Mouse (Mus musculus): ENCODE results near the gene Olfr1054. TPM values are rescaled to one million over a fixed set of nuclear protein-coding genes. Genes with fewer than 3 reads are reported as not detected.
"Not testable (repeated sequence)": the region's sequence is repeated elsewhere in the genome, so short reads cannot be mapped to it uniquely, and the experiment has no call there.

Olfr1054 gene
- polyA plus RNA-seq (2014; fragmentation: Nextera tagmentation; extraction: Ambion mirVana), result not detected in 2 replicates

DNA sequence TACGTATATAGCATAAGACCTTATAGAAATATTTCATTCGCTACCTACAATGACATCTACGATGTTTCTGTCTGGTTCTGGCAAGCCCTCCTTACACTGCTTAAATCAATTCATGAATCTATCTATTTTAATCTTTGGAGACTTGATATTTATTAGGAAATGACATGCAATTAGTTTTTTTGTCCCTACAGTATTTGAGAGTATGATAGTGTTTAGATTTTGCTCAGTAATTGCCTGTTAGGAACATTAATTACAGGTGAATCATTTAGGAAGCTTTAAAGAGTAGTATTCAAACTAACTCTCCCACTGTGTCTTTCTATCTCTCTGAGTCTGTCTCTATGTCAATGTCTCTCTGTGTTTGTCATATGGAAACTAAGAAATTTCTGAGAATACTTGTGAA is at the start of gene Olfr1054:
Olfr1054 (minus strand) TSS at position 101 of the 400 bp plus-strand sequence.
- no peak for DNase-seq (ENCODE audit: low spot score)
- 89% methylated on average over 3 of the region's 3 CpGs for WGBS
- no peak within 1 kb of the TSS for H3K9ac ChIP-seq (replicated peaks; ENCODE audit: low read length)

DNA sequence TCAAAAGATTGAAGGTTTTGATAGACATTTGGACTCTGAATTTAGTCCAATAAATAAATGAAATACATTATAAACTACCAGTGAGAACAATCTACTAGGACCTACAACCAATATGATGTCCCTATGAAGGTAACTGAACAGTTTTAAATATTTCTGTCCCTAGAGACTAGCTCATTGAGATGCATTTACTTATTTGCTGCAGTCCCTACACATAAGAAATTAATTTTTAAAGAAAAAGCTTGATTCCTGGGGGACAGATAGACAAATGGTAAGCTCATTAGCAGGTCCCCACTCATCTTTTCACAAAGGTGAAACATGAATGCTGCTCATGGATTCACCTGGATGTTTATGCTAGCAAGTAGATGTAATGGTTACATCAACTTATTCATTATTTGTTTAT is 43.1 kb upstream of the Olfr1054 start, which contains the start of gene Olfr1057:
Olfr1057 (minus strand) TSS at position 101 of the 400 bp plus-strand sequence.
- Histone ChIP-seq H3K4me2 (ENCODE audit: low read depth, low read length) (no peak within 1 kb of the TSS), H3K4me1 (ENCODE audit: control insufficient read depth, insufficient read depth, low read length) (no peaks in the 10 kb centered on the region), H3K4me3 (ENCODE audit: low read depth, low read length) (no peak within 1 kb of the TSS), H3K27ac (replicated peaks; ENCODE audit: low read depth, low read length) (no peak within 1 kb of the TSS), H3K9me3 (replicated peaks; ENCODE audit: control insufficient read depth, low read length) (no peaks in the 10 kb centered on the region), H3K36me3 (replicated peaks; ENCODE audit: control insufficient read depth, insufficient read depth, low read depth, low read length) (no peaks in the 10 kb centered on the region), H3K9ac (replicated peaks; ENCODE audit: low read length) (no peak within 1 kb of the TSS), H3K27me3 (ENCODE audit: control insufficient read depth, insufficient read depth, low read length) (no peaks in the 10 kb centered on the region)
- ATAC-seq (replicated peaks; ENCODE audit: insufficient number of reproducible peaks, low FRiP score, low TSS enrichment, low read depth) (no peak), DNase-seq (ENCODE audit: low spot score) (no peak)

More for the DNA sequence above, at the start of gene Olfr1054:
- no peaks in the 10 kb centered on the region for H3K9me3 ChIP-seq (replicated peaks; ENCODE audit: control insufficient read depth, low read length)
- H3K4me3 ChIP-seq (ENCODE audit: low read depth, low read length), result no peak within 1 kb of the TSS
- no peak for ATAC-seq (replicated peaks; ENCODE audit: insufficient number of reproducible peaks, low FRiP score, low TSS enrichment, low read depth)
- no peak within 1 kb of the TSS for H3K4me2 ChIP-seq (ENCODE audit: low read depth, low read length)
- no peaks in the 10 kb centered on the region for H3K4me1 ChIP-seq (ENCODE audit: control insufficient read depth, insufficient read depth, low read length)
- no peaks in the 10 kb centered on the region for H3K36me3 ChIP-seq (replicated peaks; ENCODE audit: control insufficient read depth, insufficient read depth, low read depth, low read length)
- H3K27ac ChIP-seq (replicated peaks; ENCODE audit: low read depth, low read length), result no peak within 1 kb of the TSS
- no peaks in the 10 kb centered on the region for H3K27me3 ChIP-seq (ENCODE audit: control insufficient read depth, insufficient read depth, low read length)

DNA sequence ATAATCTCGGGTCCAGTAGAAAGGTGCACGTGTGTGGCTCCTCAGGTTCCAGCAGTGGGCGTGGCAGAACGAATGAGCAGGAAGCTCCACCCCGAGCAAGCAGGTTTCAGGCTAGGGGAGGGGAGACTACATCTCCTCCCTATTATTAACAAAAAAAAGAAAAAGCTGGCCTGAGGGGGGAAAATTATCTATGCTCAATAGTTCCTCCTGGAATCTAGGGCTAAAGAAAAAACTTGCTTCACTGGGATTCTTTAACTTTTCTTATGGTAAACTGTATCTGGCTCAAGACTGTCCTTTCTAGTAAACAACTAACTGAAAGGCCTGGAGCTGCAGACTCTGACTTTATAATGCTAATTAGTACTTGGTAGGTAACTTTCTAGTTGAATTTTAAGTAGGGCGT is 31.1 kb upstream of the Olfr1054 start:
- H3K9ac ChIP-seq (replicated peaks; ENCODE audit: low read length); H3K36me3 ChIP-seq (replicated peaks; ENCODE audit: control insufficient read depth, insufficient read depth, low read depth, low read length); H3K4me1 ChIP-seq (ENCODE audit: control insufficient read depth, insufficient read depth, low read length); H3K27ac ChIP-seq (replicated peaks; ENCODE audit: low read depth, low read length); H3K9me3 ChIP-seq (replicated peaks; ENCODE audit: control insufficient read depth, low read length); H3K27me3 ChIP-seq (ENCODE audit: control insufficient read depth, insufficient read depth, low read length); H3K4me3 ChIP-seq (ENCODE audit: low read depth, low read length); ATAC-seq (replicated peaks; ENCODE audit: insufficient number of reproducible peaks, low FRiP score, low TSS enrichment, low read depth); DNase-seq (ENCODE audit: low spot score); H3K4me2 ChIP-seq (ENCODE audit: low read depth, low read length): not testable (repeated sequence)
- no CpG with 5 or more reads among the region's 6 CpGs for WGBS

DNA sequence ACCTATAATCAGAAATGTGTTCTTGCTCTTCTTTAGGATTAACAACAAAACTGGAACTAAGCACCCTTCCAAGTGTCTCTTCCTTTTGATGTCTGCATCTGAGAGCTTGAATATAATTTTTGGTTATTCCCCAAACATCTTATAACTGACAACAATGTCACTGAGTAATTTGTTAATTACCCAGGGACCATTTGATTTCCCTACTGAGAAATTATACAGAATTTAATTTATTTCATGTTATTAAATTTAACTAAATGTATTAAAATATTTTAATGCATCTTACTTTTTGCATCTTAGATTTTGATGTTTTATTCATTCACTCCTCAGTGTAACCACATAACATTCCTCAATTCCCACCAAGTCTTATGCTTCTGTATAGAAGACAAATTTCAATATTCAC is 27.1 kb upstream of the Olfr1054 start, which contains the start of gene Olfr1056:
Olfr1056 (minus strand) TSS at position 101 of the 400 bp plus-strand sequence.
- no peak within 1 kb of the TSS for H3K27ac ChIP-seq (replicated peaks; ENCODE audit: low read depth, low read length)
- ATAC-seq (replicated peaks; ENCODE audit: insufficient number of reproducible peaks, low FRiP score, low TSS enrichment, low read depth) (no peak), DNase-seq (ENCODE audit: low spot score) (no peak)
- no peak within 1 kb of the TSS for H3K4me3 ChIP-seq (ENCODE audit: low read depth, low read length)
- no peaks in the 10 kb centered on the region for H3K27me3 ChIP-seq (ENCODE audit: control insufficient read depth, insufficient read depth, low read length)
- H3K9ac ChIP-seq (replicated peaks; ENCODE audit: low read length), result no peak within 1 kb of the TSS
- H3K36me3 ChIP-seq (replicated peaks; ENCODE audit: control insufficient read depth, insufficient read depth, low read depth, low read length), result no peaks in the 10 kb centered on the region
- no peaks in the 10 kb centered on the region for H3K4me1 ChIP-seq (ENCODE audit: control insufficient read depth, insufficient read depth, low read length)
- no peak within 1 kb of the TSS for H3K4me2 ChIP-seq (ENCODE audit: low read depth, low read length)
- no peaks in the 10 kb centered on the region for H3K9me3 ChIP-seq (replicated peaks; ENCODE audit: control insufficient read depth, low read length)

DNA sequence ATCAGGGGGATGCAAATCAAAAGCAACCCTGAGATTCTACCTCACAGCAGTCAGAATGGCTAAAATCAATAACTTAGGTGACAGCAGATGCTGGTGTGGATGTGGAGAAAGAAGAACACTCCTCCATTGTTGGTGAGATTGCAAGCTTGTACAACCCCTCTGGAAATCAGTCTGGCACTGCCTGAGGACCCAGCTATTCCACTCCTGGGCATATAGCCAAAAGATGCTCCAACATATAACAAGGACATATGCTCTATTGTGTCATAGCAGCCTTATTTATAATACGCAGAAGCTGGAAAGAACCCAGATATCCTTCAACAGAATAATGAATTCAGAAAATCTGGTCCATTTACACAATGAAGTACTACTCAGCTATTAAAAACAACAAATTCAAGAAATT is 16.5 kb upstream of the Olfr1054 start:
- not testable (repeated sequence) for H3K27me3 ChIP-seq (ENCODE audit: control insufficient read depth, insufficient read depth, low read length); H3K9ac ChIP-seq (replicated peaks; ENCODE audit: low read length); H3K36me3 ChIP-seq (replicated peaks; ENCODE audit: control insufficient read depth, insufficient read depth, low read depth, low read length); ATAC-seq (replicated peaks; ENCODE audit: insufficient number of reproducible peaks, low FRiP score, low TSS enrichment, low read depth); H3K4me3 ChIP-seq (ENCODE audit: low read depth, low read length); H3K27ac ChIP-seq (replicated peaks; ENCODE audit: low read depth, low read length); H3K4me2 ChIP-seq (ENCODE audit: low read depth, low read length); H3K9me3 ChIP-seq (replicated peaks; ENCODE audit: control insufficient read depth, low read length); H3K4me1 ChIP-seq (ENCODE audit: control insufficient read depth, insufficient read depth, low read length); DNase-seq (ENCODE audit: low spot score)
- 94% methylated on average over 1 of the region's 1 CpGs for WGBS

DNA sequence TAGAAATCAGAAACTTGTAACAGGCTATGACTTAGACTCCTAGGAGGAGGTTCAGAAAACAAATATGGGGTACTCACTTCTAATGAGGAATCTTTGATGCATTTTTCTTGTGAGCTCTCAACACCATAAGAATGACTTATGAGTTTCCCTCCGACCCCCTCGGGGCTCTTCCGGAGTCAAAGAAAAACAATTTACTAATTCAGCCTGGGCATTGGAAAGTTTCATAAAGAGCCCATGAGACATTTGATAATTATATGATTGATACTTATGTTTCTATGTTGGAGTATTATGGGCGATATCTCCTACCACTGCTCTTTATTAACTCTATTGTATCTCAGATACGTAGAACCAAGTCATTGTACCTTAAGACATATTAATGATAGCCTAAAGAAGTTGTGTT is 15.0 kb upstream of the Olfr1054 start, which contains the start of gene Olfr1055:
Olfr1055 (minus strand) TSS at position 101 of the 400 bp plus-strand sequence.
- Histone ChIP-seq H3K4me2 (ENCODE audit: low read depth, low read length) (no peak within 1 kb of the TSS), H3K27ac (replicated peaks; ENCODE audit: low read depth, low read length) (no peak within 1 kb of the TSS), H3K4me1 (ENCODE audit: control insufficient read depth, insufficient read depth, low read length) (no peaks in the 10 kb centered on the region), H3K9ac (replicated peaks; ENCODE audit: low read length) (no peak within 1 kb of the TSS), H3K27me3 (ENCODE audit: control insufficient read depth, insufficient read depth, low read length) (no peaks in the 10 kb centered on the region), H3K36me3 (replicated peaks; ENCODE audit: control insufficient read depth, insufficient read depth, low read depth, low read length) (no peaks in the 10 kb centered on the region), H3K4me3 (ENCODE audit: low read depth, low read length) (no peak within 1 kb of the TSS), H3K9me3 (replicated peaks; ENCODE audit: control insufficient read depth, low read length) (no peaks in the 10 kb centered on the region)
- 93% methylated on average over 5 of the region's 5 CpGs for WGBS
- DNase-seq (ENCODE audit: low spot score), result no peak
- ATAC-seq (replicated peaks; ENCODE audit: insufficient number of reproducible peaks, low FRiP score, low TSS enrichment, low read depth), result no peak

DNA sequence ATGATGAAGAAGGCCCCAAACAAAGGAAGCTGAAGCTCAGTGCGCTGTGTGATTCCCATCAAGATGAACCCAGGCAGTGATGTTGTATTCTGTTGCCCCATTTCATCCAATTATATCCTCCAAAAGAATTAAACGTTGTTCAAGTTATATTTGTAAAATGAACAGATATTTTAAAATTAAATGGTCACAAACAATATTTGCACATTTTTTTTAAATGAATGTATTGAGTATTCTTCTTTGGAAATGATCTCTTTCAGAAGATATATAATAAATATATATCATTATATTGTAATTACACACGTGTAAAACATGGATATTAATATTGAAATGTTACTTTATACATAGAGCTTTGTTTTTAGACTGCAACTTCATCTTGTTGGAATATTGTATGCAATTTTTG is 20.0 kb downstream of the Olfr1054 start, which contains the start of gene Olfr1053:
Olfr1053 (minus strand) TSS at position 101 of the 400 bp plus-strand sequence.
- Histone ChIP-seq H3K27ac (replicated peaks; ENCODE audit: low read depth, low read length) (no peak within 1 kb of the TSS), H3K27me3 (ENCODE audit: control insufficient read depth, insufficient read depth, low read length) (no peaks in the 10 kb centered on the region)

DNA sequence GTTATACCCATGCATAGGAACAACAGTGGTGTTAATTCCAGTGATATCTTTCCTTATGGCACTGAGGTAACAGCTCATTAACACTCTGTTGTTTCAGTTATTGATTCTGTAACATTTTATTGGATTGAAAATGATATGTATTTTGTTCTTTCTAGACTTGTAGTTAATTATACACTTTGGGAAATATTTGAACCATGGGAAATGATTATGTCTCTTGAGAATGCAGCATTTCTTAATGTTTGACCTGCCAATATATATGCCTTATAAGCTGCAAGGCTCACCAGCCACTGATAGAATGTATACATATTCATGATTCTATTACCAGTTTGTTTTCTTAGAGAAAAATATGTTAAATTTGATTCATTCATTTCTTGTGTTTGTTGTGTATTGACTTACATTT is 43.1 kb downstream of the Olfr1054 start, which contains the start of gene Olfr1052:
Olfr1052 (plus strand) TSS at position 301 of the 400 bp plus-strand sequence.
- DNase-seq (ENCODE audit: low spot score) (no peak), ATAC-seq (replicated peaks; ENCODE audit: insufficient number of reproducible peaks, low FRiP score, low TSS enrichment, low read depth) (no peak)
- no peak within 1 kb of the TSS for H3K9ac ChIP-seq (replicated peaks; ENCODE audit: low read length)
- H3K27me3 ChIP-seq (ENCODE audit: control insufficient read depth, insufficient read depth, low read length), result no peaks in the 10 kb centered on the region
- no peak within 1 kb of the TSS for H3K27ac ChIP-seq (replicated peaks; ENCODE audit: low read depth, low read length)
- H3K4me2 ChIP-seq (ENCODE audit: low read depth, low read length), result no peak within 1 kb of the TSS
- no peaks in the 10 kb centered on the region for H3K4me1 ChIP-seq (ENCODE audit: control insufficient read depth, insufficient read depth, low read length)
- H3K4me3 ChIP-seq (ENCODE audit: low read depth, low read length), result no peak within 1 kb of the TSS
- no peaks in the 10 kb centered on the region for H3K36me3 ChIP-seq (replicated peaks; ENCODE audit: control insufficient read depth, insufficient read depth, low read depth, low read length)
- H3K9me3 ChIP-seq (replicated peaks; ENCODE audit: control insufficient read depth, low read length), result no peaks in the 10 kb centered on the region

More for the DNA sequence above, 20.0 kb downstream of the Olfr1054 start, which contains the start of gene Olfr1053:
- no peak within 1 kb of the TSS for H3K9ac ChIP-seq (replicated peaks; ENCODE audit: low read length)
- no peaks in the 10 kb centered on the region for H3K4me1 ChIP-seq (ENCODE audit: control insufficient read depth, insufficient read depth, low read length)
- ATAC-seq (replicated peaks; ENCODE audit: insufficient number of reproducible peaks, low FRiP score, low TSS enrichment, low read depth), result no peak
- no peak within 1 kb of the TSS for H3K4me3 ChIP-seq (ENCODE audit: low read depth, low read length)
- H3K9me3 ChIP-seq (replicated peaks; ENCODE audit: control insufficient read depth, low read length), result no peaks in the 10 kb centered on the region
- H3K4me2 ChIP-seq (ENCODE audit: low read depth, low read length), result no peak within 1 kb of the TSS
- 68% methylated on average over 3 of the region's 3 CpGs for WGBS
- no peaks in the 10 kb centered on the region for H3K36me3 ChIP-seq (replicated peaks; ENCODE audit: control insufficient read depth, insufficient read depth, low read depth, low read length)
- no peak for DNase-seq (ENCODE audit: low spot score)

All from embryonic facial prominence, embryonic 11.5 days (tissue).